Comparison of ENCODE assay signal across 26 mouse cellular contexts in the genomic region with DNA sequence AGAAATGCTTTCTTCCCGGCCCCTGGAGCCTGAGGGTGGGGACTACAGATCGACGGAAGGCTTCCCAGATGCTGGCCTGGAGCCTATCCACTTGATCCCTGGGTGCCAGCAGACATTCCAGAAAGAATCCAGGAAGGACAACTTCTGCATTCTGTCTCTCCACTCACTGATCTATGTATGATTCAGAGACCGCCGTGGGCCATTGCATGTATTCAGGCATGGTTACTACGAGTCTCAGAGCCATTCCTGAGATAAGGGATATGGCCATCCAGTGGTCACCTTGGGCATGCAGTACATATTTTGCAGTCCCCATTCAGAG. TPM values are rescaled to one million over a fixed set of nuclear protein-coding genes. Genes with fewer than 3 reads are reported as not detected.
DNase-seq lines count a peak whose midpoint lies in the region; ATAC-seq and TF ChIP-seq lines count a peak whose summit lies in the region.
"Had no signal": no experiment of that assay in that cellular context is flagged by ENCODE, and none has a peak within 500 bp of the region (broad histone marks: within the 10 kb centered on the region; RNA-seq: fewer than 3 reads in every experiment).

No protein-coding gene starts in this region.

- H3K27me3 ChIP-seq in embryonic facial prominence, embryonic 10.5 days (replicated peaks; ENCODE audit: low read depth, poor library complexity, severe bottlenecking): no peaks in the 10 kb centered on the region
- H3K27me3 ChIP-seq in neural tube, embryonic 15.5 days (replicated peaks): no peaks in the 10 kb centered on the region
- H3K27me3 ChIP-seq: heart, embryonic 13.5 days; intestine, embryonic 15.5 days; limb, embryonic 15.5 days; liver, embryonic 15.5 days; neural tube, embryonic 12.5 days had no signal

- no peaks in the 10 kb centered on the region for H3K9me3 ChIP-seq in embryonic facial prominence, embryonic 10.5 days
- no peaks in the 10 kb centered on the region for H3K9me3 ChIP-seq in neural tube, embryonic 15.5 days (replicated peaks)
- H3K9me3 ChIP-seq: heart, embryonic 13.5 days; intestine, embryonic 15.5 days; limb, embryonic 15.5 days; liver, embryonic 15.5 days; neural tube, embryonic 12.5 days had no signal

- H3K4me1 ChIP-seq in embryonic facial prominence, embryonic 10.5 days: peaks cover 18% of the 10 kb centered on the region
- H3K4me1 ChIP-seq in neural tube, embryonic 15.5 days: peaks cover 6% of the 10 kb centered on the region
- H3K4me1 ChIP-seq: intestine, embryonic 15.5 days; liver, embryonic 15.5 days; neural tube, embryonic 12.5 days had no signal

- H3K4me2 ChIP-seq in neural tube, embryonic 15.5 days: no peak overlapping the region
- H3K4me2 ChIP-seq: heart, embryonic 13.5 days; intestine, embryonic 15.5 days; limb, embryonic 15.5 days; liver, embryonic 15.5 days; lung, embryonic 14.5 days; neural tube, embryonic 12.5 days had no signal

- peaks cover 22% of the 10 kb centered on the region for H3K36me3 ChIP-seq in embryonic facial prominence, embryonic 10.5 days (replicated peaks)
- H3K36me3 ChIP-seq in neural tube, embryonic 15.5 days: peaks cover 24% of the 10 kb centered on the region
- H3K36me3 ChIP-seq: heart, embryonic 13.5 days; intestine, embryonic 15.5 days; limb, embryonic 15.5 days; liver, embryonic 15.5 days had no signal

- 0 out of 2 replicates have a peak, but pooled peaks have one; percentile 3 for ATAC-seq in neural tube, embryonic 15.5 days (ENCODE audit: low FRiP score)
- ATAC-seq: CD4-positive, CD25-positive, alpha-beta regulatory T cell, adult 4 months; intestine, embryonic 15.5 days; midbrain, embryonic 16.5 days had no signal

- DNase-seq in heart, adult 11 months: peak; percentile 53
- no peak for DNase-seq in heart, adult 18-20 months
- no peak for DNase-seq in layer of hippocampus, adult 2 months (ENCODE audit: low spot score in 2 of 2)
- DNase-seq in layer of hippocampus, adult 9-10 months (ENCODE audit: low spot score): no peak
- DNase-seq in embryonic facial prominence, embryonic 10.5 days (ENCODE audit: low spot score): peak; percentile 25
- no peak for DNase-seq in frontal cortex, postnatal 25 days (ENCODE audit: low spot score in 2 of 2)
- DNase-seq: adrenal gland, postnatal 36 days; cerebellum, adult 8-10 months; gastrocnemius, adult 2 months; gastrocnemius, postnatal 36 days; heart, postnatal 10 days; kidney, adult 2 months; kidney, postnatal 36 days; layer of hippocampus, postnatal 36 days; left cerebral cortex, postnatal 4 days; lung, embryonic 14.5 days; lung, postnatal 14 days had no signal

- no peak for TF ChIP-seq CTCF in layer of hippocampus, adult 2 months (conservative IDR thresholded peaks at IDR 0.05)

- no peak overlapping the region for H3K4me3 ChIP-seq in layer of hippocampus, adult 2 months
- no peak overlapping the region for H3K4me3 ChIP-seq in embryonic facial prominence, embryonic 10.5 days
- no peak overlapping the region for H3K4me3 ChIP-seq in neural tube, embryonic 15.5 days (replicated peaks)
- H3K4me3 ChIP-seq: erythroblast, embryonic 14.5 days; gastrocnemius, adult 2 months; heart, embryonic 13.5 days; intestine, embryonic 15.5 days; limb, embryonic 15.5 days; liver, embryonic 15.5 days; neural tube, embryonic 12.5 days had no signal

- no peak overlapping the region for H3K9ac ChIP-seq in neural tube, embryonic 15.5 days (replicated peaks)
- H3K9ac ChIP-seq: heart, embryonic 13.5 days; intestine, embryonic 15.5 days; limb, embryonic 15.5 days; liver, embryonic 15.5 days; lung, embryonic 14.5 days; neural tube, embryonic 12.5 days had no signal

- peak overlapping the region; percentile 80 for H3K27ac ChIP-seq in layer of hippocampus, adult 2 months
- no peak overlapping the region; the same call in 1 of the 2 replicates for H3K27ac ChIP-seq in embryonic facial prominence, embryonic 10.5 days (replicated peaks)
- H3K27ac ChIP-seq in neural tube, embryonic 15.5 days (replicated peaks): no peak overlapping the region
- H3K27ac ChIP-seq: gastrocnemius, adult 2 months; heart, embryonic 13.5 days; intestine, embryonic 15.5 days; limb, embryonic 15.5 days; liver, embryonic 15.5 days; neural tube, embryonic 12.5 days had no signal

- 64% methylated on average over 6 of the region's 6 CpGs for WGBS in embryonic facial prominence, embryonic 10.5 days
- WGBS in neural tube, embryonic 15.5 days: 60% methylated on average over 6 of the region's 6 CpGs

RNA-seq across cellular contexts. Expression of a gene that starts 20.0 kb away (rescaled TPM):
- 1 to 10 TPM; 2.8 to 5.3 TPM for total RNA-seq in heart, adult 18-20 months (2021)
- total RNA-seq in layer of hippocampus, adult 2 months (2021): 100 to 1,000 TPM; 147 to 150 TPM
- 8.9 and 9.6 TPM in 2 replicates for polyA plus RNA-seq in embryonic facial prominence, embryonic 10.5 days (2016; fragmentation: Nextera tagmentation; extraction: Ambion mirVana)
- 24.4 and 24.5 TPM in 2 replicates for polyA plus RNA-seq in neural tube, embryonic 15.5 days (2015; fragmentation: Nextera tagmentation; extraction: Ambion mirVana)

Comparison
In these comparisons a context has a peak if more than half of its experiments do, and no peak if none do; other contexts are left out.
1. DNase-seq: peak in heart, adult 11 months (single experiment) and embryonic facial prominence, embryonic 10.5 days (single experiment); none in heart, adult 18-20 months (0 of 2), layer of hippocampus, adult 2 months (0 of 2), layer of hippocampus, adult 9-10 months (single experiment) and frontal cortex, postnatal 25 days (0 of 2).
2. RNA of a gene that starts 20.0 kb away (total RNA-seq): 147 to 150 TPM in layer of hippocampus, adult 2 months; 2.8 to 5.3 TPM in heart, adult 18-20 months; every median in the first group is over 10 times any median in the second.